Mouse (Mus musculus): Measurements from ENCODE around the gene Hoxa2. TPM values are rescaled to one million over a fixed set of nuclear protein-coding genes. Genes with fewer than 3 reads are reported as not detected.

The Hoxa2 gene
- polyA plus RNA-seq, 2 experiments: 1.0 to 3.1 TPM

GRCm38 (mm10) chr6:52137841-52138535, 26.6 kb downstream of the Hoxa2 start:
- H3K36me3 ChIP-seq (ENCODE audit: control insufficient read depth, insufficient read depth, low read length): no peaks in the 10 kb centered on the region
- no peaks in the 10 kb centered on the region for H3K9me3 ChIP-seq (ENCODE audit: control insufficient read depth, low read length)
- WGBS: 59% methylated on average over 9 of the region's 9 CpGs
- DNase-seq (ENCODE audit: low spot score): no peak
- ATAC-seq (ENCODE audit: low FRiP score, low read depth): no peak
- no peak overlapping the region for H3K4me2 ChIP-seq (replicated peaks; ENCODE audit: low read depth, low read length, severe bottlenecking)
- H3K27me3 ChIP-seq (ENCODE audit: control insufficient read depth, insufficient read depth, low read length): no peaks in the 10 kb centered on the region
- H3K9ac ChIP-seq (ENCODE audit: low read depth, low read length, severe bottlenecking): no peak overlapping the region
- no peak overlapping the region for H3K4me3 ChIP-seq (replicated peaks; ENCODE audit: low read length)
- H3K4me1 ChIP-seq (ENCODE audit: control insufficient read depth, insufficient read depth, low read length): no peaks in the 10 kb centered on the region
- TF ChIP-seq POLR2A (IDR thresholded peaks at IDR 0.05; ENCODE audit: borderline replicate concordance, extremely low read depth, insufficient read depth, insufficient read length): no peak
- H3K27ac ChIP-seq (replicated peaks; ENCODE audit: low read depth, low read length): no peak overlapping the region

- H3K4me3 ChIP-seq (replicated peaks; ENCODE audit: low read length): no peak overlapping the region
- no peak for ATAC-seq (ENCODE audit: low FRiP score, low read depth)
- 0 out of 2 replicates have a peak, but pooled peaks cover 7% of the 10 kb centered on the region for H3K9me3 ChIP-seq (ENCODE audit: control insufficient read depth, low read length)
- no peaks in the 10 kb centered on the region for H3K36me3 ChIP-seq (ENCODE audit: control insufficient read depth, insufficient read depth, low read length)
- H3K9ac ChIP-seq (ENCODE audit: low read depth, low read length, severe bottlenecking): no peak overlapping the region
- H3K4me1 ChIP-seq (ENCODE audit: control insufficient read depth, insufficient read depth, low read length): no peaks in the 10 kb centered on the region
- no peaks in the 10 kb centered on the region for H3K27me3 ChIP-seq (ENCODE audit: control insufficient read depth, insufficient read depth, low read length)
- H3K4me2 ChIP-seq (replicated peaks; ENCODE audit: low read depth, low read length, severe bottlenecking): no peak overlapping the region
- no peak overlapping the region for H3K27ac ChIP-seq (replicated peaks; ENCODE audit: low read depth, low read length)
- DNase-seq (ENCODE audit: low spot score): no peak
- 77% methylated on average over 4 of the region's 4 CpGs for WGBS
- TF ChIP-seq POLR2A (IDR thresholded peaks at IDR 0.05; ENCODE audit: borderline replicate concordance, extremely low read depth, insufficient read depth, insufficient read length): no peak
Observed at GRCm38 (mm10) chr6:52123673-52124072, 41.0 kb downstream of the Hoxa2 start.

- H3K27ac ChIP-seq (replicated peaks; ENCODE audit: low read depth, low read length): no peak overlapping the region
- ATAC-seq (ENCODE audit: low FRiP score, low read depth): no peak
- no peak overlapping the region for H3K4me2 ChIP-seq (replicated peaks; ENCODE audit: low read depth, low read length, severe bottlenecking)
- H3K27me3 ChIP-seq (ENCODE audit: control insufficient read depth, insufficient read depth, low read length): no peaks in the 10 kb centered on the region
- no peaks in the 10 kb centered on the region for H3K36me3 ChIP-seq (ENCODE audit: control insufficient read depth, insufficient read depth, low read length)
- no peaks in the 10 kb centered on the region; the same call in 1 of the 2 replicates for H3K4me1 ChIP-seq (ENCODE audit: control insufficient read depth, insufficient read depth, low read length)
- no peak overlapping the region for H3K4me3 ChIP-seq (replicated peaks; ENCODE audit: low read length)
- no peak for TF ChIP-seq POLR2A (IDR thresholded peaks at IDR 0.05; ENCODE audit: borderline replicate concordance, extremely low read depth, insufficient read depth, insufficient read length)
- 45% methylated on average over 3 of the region's 3 CpGs for WGBS
- H3K9me3 ChIP-seq (ENCODE audit: control insufficient read depth, low read length): no peaks in the 10 kb centered on the region
- DNase-seq (ENCODE audit: low spot score): no peak
- no peak overlapping the region for H3K9ac ChIP-seq (ENCODE audit: low read depth, low read length, severe bottlenecking)
Observed at GRCm38 (mm10) chr6:52121173-52121572, 43.5 kb downstream of the Hoxa2 start.

- Histone ChIP-seq H3K9ac (ENCODE audit: low read depth, low read length, severe bottlenecking) (no peak overlapping the region), H3K36me3 (ENCODE audit: control insufficient read depth, insufficient read depth, low read length) (no peaks in the 10 kb centered on the region), H3K27ac (replicated peaks; ENCODE audit: low read depth, low read length) (no peak overlapping the region), H3K4me3 (replicated peaks; ENCODE audit: low read length) (no peak overlapping the region), H3K27me3 (ENCODE audit: control insufficient read depth, insufficient read depth, low read length) (peaks cover 4% of the 10 kb centered on the region; the same call in 1 of the 2 replicates), H3K9me3 (ENCODE audit: control insufficient read depth, low read length) (no peaks in the 10 kb centered on the region), H3K4me1 (ENCODE audit: control insufficient read depth, insufficient read depth, low read length) (peaks cover 6% of the 10 kb centered on the region; the same call in 1 of the 2 replicates), H3K4me2 (replicated peaks; ENCODE audit: low read depth, low read length, severe bottlenecking) (no peak overlapping the region)
- DNase-seq (ENCODE audit: low spot score) (peak; percentile 45), ATAC-seq (ENCODE audit: low FRiP score, low read depth) (no peak)
- no peak for TF ChIP-seq POLR2A (IDR thresholded peaks at IDR 0.05; ENCODE audit: borderline replicate concordance, extremely low read depth, insufficient read depth, insufficient read length)
- WGBS: 21% methylated on average over 6 of the region's 6 CpGs
Observed at GRCm38 (mm10) chr6:52118903-52119635, 45.6 kb downstream of the Hoxa2 start.

- H3K4me2 ChIP-seq (replicated peaks; ENCODE audit: low read depth, low read length, severe bottlenecking): no peak overlapping the region
Observed at GRCm38 (mm10) chr6:52115899-52116298, 48.7 kb downstream of the Hoxa2 start.

More at GRCm38 (mm10) chr6:52115899-52116298, 48.7 kb downstream of the Hoxa2 start:
- DNase-seq (ENCODE audit: low spot score) (no peak), ATAC-seq (ENCODE audit: low FRiP score, low read depth) (no peak)
- H3K4me3 ChIP-seq (replicated peaks; ENCODE audit: low read length): no peak overlapping the region
- TF ChIP-seq POLR2A (IDR thresholded peaks at IDR 0.05; ENCODE audit: borderline replicate concordance, extremely low read depth, insufficient read depth, insufficient read length): no peak
- H3K27ac ChIP-seq (replicated peaks; ENCODE audit: low read depth, low read length): no peak overlapping the region
- no peaks in the 10 kb centered on the region for H3K36me3 ChIP-seq (ENCODE audit: control insufficient read depth, insufficient read depth, low read length)
- H3K4me1 ChIP-seq (ENCODE audit: control insufficient read depth, insufficient read depth, low read length): peaks cover 6% of the 10 kb centered on the region; the same call in 1 of the 2 replicates
- 7% methylated on average over 5 of the region's 5 CpGs for WGBS
- peaks cover 4% of the 10 kb centered on the region; the same call in 1 of the 2 replicates for H3K27me3 ChIP-seq (ENCODE audit: control insufficient read depth, insufficient read depth, low read length)
- no peak overlapping the region for H3K9ac ChIP-seq (ENCODE audit: low read depth, low read length, severe bottlenecking)
- H3K9me3 ChIP-seq (ENCODE audit: control insufficient read depth, low read length): no peaks in the 10 kb centered on the region

Other genes starting within 250 kb of the Hoxa2 start
- 11.0 and 14.4 TPM in 2 replicates for gene Skap2, start 152.3 kb downstream of the Hoxa2 start, polyA plus RNA-seq (2012; rRNA removed)
- gene Skap2, start 152.3 kb downstream of the Hoxa2 start, polyA plus RNA-seq (2014; fragmentation: Nextera tagmentation; extraction: Ambion mirVana): 18.3 and 23.0 TPM in 2 replicates
- gene Hoxa1, start 6.5 kb downstream of the Hoxa2 start, polyA plus RNA-seq (2012; rRNA removed): 1.4 and 1.6 TPM in 2 replicates
- gene Hoxa1, start 6.5 kb downstream of the Hoxa2 start, polyA plus RNA-seq (2014; fragmentation: Nextera tagmentation; extraction: Ambion mirVana): 1.4 and 1.7 TPM in 2 replicates
- 0.27 and 0.44 TPM in 2 replicates for gene 5730596B20Rik, start 12.7 kb upstream of the Hoxa2 start, polyA plus RNA-seq (2012; rRNA removed)
- 0.29 and 0.70 TPM in 2 replicates for gene 5730596B20Rik, start 12.7 kb upstream of the Hoxa2 start, polyA plus RNA-seq (2014; fragmentation: Nextera tagmentation; extraction: Ambion mirVana)
- 2.2 and 2.8 TPM in 2 replicates for gene Hoxa4, start 26.9 kb upstream of the Hoxa2 start, polyA plus RNA-seq (2012; rRNA removed)
- gene Hoxa4, start 26.9 kb upstream of the Hoxa2 start, polyA plus RNA-seq (2014; fragmentation: Nextera tagmentation; extraction: Ambion mirVana): 0.57 and 1.0 TPM in 2 replicates
- gene Hoxa5, start 39.8 kb upstream of the Hoxa2 start, polyA plus RNA-seq (2012; rRNA removed): 11.0 and 12.3 TPM in 2 replicates
- gene Hoxa5, start 39.8 kb upstream of the Hoxa2 start, polyA plus RNA-seq (2014; fragmentation: Nextera tagmentation; extraction: Ambion mirVana): 3.4 and 3.8 TPM in 2 replicates
- 3.9 and 4.3 TPM in 2 replicates for gene Hoxa6, start 43.9 kb upstream of the Hoxa2 start, polyA plus RNA-seq (2012; rRNA removed)
- gene Hoxa6, start 43.9 kb upstream of the Hoxa2 start, polyA plus RNA-seq (2014; fragmentation: Nextera tagmentation; extraction: Ambion mirVana): 0.66 and 0.94 TPM in 2 replicates
- gene Hoxa3, start 48.5 kb upstream of the Hoxa2 start, polyA plus RNA-seq (2012; rRNA removed): 12.0 and 15.9 TPM in 2 replicates
- 2.7 and 3.4 TPM in 2 replicates for gene Hoxa3, start 48.5 kb upstream of the Hoxa2 start, polyA plus RNA-seq (2014; fragmentation: Nextera tagmentation; extraction: Ambion mirVana)
- gene Gm28308, start 48.5 kb upstream of the Hoxa2 start, polyA plus RNA-seq (2012; rRNA removed): 3.2 and 4.6 TPM in 2 replicates
- 1.1 TPM in 1 of 2 replicates, not detected in the other for gene Gm28308, start 48.5 kb upstream of the Hoxa2 start, polyA plus RNA-seq (2014; fragmentation: Nextera tagmentation; extraction: Ambion mirVana)
- 15.8 and 17.0 TPM in 2 replicates for gene Hoxa7, start 57.0 kb upstream of the Hoxa2 start, polyA plus RNA-seq (2012; rRNA removed)
- gene Hoxa7, start 57.0 kb upstream of the Hoxa2 start, polyA plus RNA-seq (2014; fragmentation: Nextera tagmentation; extraction: Ambion mirVana): 8.9 and 10.1 TPM in 2 replicates
- gene Hoxa9, start 66.3 kb upstream of the Hoxa2 start, polyA plus RNA-seq (2012; rRNA removed): 107 and 134 TPM in 2 replicates
- 39.0 and 45.2 TPM in 2 replicates for gene Hoxa9, start 66.3 kb upstream of the Hoxa2 start, polyA plus RNA-seq (2014; fragmentation: Nextera tagmentation; extraction: Ambion mirVana)
- 111 and 136 TPM in 2 replicates for gene Hoxa10, start 76.0 kb upstream of the Hoxa2 start, polyA plus RNA-seq (2012; rRNA removed)
- 117 and 149 TPM in 2 replicates for gene Hoxa10, start 76.0 kb upstream of the Hoxa2 start, polyA plus RNA-seq (2014; fragmentation: Nextera tagmentation; extraction: Ambion mirVana)
- gene Hoxa11, start 81.0 kb upstream of the Hoxa2 start, polyA plus RNA-seq (2012; rRNA removed): 32.6 and 41.2 TPM in 2 replicates
- 31.1 and 39.0 TPM in 2 replicates for gene Hoxa11, start 81.0 kb upstream of the Hoxa2 start, polyA plus RNA-seq (2014; fragmentation: Nextera tagmentation; extraction: Ambion mirVana)
- gene Hoxa13, start 96.0 kb upstream of the Hoxa2 start, polyA plus RNA-seq (2012; rRNA removed): 26.0 and 37.6 TPM in 2 replicates
- 16.0 and 24.1 TPM in 2 replicates for gene Hoxa13, start 96.0 kb upstream of the Hoxa2 start, polyA plus RNA-seq (2014; fragmentation: Nextera tagmentation; extraction: Ambion mirVana)
- gene Evx1, start 148.7 kb upstream of the Hoxa2 start, polyA plus RNA-seq (2012; rRNA removed): 0.64 and 0.93 TPM in 2 replicates
- 0.18 and 0.44 TPM in 2 replicates for gene Evx1, start 148.7 kb upstream of the Hoxa2 start, polyA plus RNA-seq (2014; fragmentation: Nextera tagmentation; extraction: Ambion mirVana)

All from limb, embryonic 14.5 days (tissue).